Mouse (Mus musculus): ENCODE data around the gene Dip2c.

The Dip2c gene

DNA sequence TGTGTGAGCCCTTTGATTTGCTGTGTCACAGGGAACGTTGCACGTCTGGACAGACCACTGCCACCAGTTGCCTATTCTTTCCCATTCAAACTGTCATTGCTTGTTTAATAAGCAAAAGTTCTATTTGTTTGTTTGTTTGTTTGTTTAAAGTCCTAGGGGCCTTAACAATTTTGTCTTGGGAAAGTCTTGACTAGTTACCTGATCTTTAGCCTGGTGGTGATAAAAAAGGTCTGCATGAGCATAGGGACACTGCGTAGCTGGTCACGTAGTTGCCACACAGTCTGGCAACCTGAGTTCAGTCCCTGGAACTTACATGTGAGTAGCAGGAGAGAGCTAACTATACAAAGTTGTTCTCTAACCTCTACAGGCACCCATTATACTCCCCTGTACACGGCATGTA lies 392.9 kb downstream of the Dip2c start:
- in situ Hi-C loops (cut with MboI), result no loop called here

DNA sequence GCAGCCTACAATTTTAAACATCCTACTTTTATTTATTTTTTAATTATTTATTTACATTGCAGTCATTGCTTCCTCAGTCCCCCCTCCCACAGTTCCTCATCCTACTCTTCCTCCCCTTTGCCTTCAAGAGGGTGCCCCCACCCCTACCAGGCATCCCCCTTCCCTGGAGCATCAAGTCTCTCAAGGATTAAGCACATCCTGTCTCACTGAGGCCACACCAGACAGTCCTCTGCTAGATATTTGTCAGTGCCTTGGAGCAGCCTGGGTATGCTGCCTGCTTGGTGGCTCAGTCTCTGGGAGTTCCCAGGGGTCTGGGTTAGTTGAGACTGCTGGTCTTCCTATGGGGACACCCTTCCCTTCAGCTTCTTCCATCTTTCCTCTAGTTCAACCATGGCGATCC lies 397.8 kb downstream of the Dip2c start:
- in situ Hi-C loops (cut with MboI), result no loop called here

DNA sequence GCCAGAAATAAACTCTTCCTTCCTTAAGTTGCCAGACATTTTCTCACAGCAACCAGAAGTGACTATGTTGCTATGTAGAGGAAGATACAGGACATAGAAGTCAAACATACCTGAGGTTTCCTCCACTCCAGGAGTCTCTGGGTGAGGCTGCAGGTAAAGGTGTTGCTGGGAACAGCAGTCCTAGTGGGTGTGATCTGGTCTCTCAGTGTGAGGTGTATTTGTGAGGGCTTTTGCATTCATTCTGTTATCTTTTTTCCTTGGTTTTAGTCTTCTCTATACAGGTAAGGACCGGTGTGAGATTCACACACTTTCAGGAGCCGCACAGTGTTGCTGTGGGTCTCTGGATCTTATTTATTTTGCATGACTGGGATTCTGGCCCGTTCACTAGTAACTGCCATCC lies 405.2 kb downstream of the Dip2c start:
- in situ Hi-C loops (cut with MboI), result no loop called here

DNA sequence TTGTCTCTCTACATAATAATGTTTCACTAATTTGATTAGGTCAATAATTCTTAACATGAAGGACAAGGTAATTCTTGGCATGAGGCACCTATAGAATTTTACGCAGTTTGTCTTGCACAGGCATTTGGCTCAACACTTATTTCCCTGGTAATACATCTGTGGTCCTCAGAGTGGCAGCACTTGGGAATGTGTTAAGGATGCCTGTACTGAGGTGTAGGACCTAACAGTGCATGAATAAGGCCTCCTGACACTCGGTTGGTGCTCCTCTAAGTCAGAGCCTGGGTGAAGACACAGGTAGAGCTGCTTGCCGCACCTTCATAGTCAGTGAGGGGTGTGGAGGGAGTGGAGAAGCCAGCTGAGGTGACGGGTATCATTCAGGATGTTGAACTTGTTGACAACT lies 407.0 kb downstream of the Dip2c start:
- in situ Hi-C loops (cut with MboI), result no loop called here

DNA sequence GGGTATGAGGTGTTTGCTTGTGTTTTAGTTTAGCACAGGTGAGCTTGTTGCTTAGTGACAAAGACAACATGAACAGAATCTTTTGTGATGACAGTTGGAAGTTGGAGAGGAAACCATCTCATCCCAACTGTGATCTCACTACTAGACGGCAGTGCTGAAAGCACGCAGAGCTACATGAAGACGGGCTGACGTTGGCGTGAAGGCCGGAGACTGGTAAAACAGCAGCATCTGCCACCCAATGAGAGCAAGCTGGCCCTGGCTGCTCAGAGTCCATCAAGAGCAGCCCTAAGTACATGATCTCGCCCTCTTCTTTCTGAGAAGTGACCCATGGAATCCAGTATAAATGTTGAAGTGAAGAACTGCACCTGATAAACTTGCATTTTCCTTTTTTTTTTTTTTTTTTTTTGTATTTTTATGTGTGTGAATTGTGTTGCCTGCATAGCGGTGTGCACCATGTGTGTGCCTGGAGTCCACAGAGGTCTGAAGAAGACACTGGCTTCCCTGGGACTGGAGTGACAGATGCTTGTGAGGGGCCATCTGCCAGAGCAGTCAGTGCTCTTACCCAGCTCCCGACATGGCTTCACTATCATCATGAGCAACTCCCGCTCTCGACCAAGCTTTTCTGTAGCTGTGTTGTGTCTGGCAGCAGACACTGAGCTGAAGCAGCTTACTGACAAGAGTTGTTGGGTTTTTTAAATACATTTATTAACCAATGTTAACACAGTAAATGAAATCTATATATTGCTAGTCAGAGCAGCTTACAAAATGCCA lies 408.0 kb downstream of the Dip2c start:
- in situ Hi-C loops (cut with MboI), result no loop called here

DNA sequence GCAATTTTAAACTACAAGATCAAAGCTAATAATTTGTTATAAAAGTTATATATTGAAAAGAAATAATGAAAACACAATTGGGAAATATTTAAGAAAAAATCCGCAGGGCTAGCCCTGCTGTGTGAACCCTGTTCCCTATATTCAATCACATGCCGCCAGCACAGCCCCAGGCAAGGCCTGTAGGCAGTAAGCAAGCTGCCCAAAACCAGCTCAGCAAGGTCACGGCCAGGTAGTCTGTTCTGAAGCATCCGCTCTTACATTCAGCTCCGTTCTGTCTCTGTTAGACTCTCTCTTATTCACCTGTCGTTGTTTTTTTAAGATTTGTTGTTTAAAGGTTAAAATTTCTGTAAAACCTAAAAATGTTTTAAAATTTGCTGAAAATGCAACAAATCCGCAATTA lies 409.9 kb downstream of the Dip2c start:
- in situ Hi-C loops (cut with MboI), result no loop called here

DNA sequence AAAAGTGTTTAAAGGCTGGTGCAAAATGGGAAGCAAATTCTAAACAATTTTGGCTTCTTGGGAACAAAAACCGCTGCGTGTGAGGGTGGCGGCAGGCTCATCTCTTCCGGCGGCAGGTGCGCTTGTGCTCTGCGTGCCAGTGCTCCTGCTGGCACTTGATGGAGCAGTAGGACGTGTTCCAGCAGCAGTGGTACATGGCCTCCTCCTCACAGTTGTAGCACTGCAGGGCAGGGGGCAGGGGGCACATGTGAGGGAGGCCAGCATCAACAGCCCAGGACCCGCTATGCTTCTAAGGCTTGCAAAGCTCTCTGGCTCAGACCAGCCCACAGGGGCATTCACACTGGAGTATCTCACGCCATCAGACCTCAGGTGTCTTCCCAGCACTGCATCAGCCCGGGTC lies 410.4 kb downstream of the Dip2c start:
- in situ Hi-C loops (cut with MboI), result no loop called here

DNA sequence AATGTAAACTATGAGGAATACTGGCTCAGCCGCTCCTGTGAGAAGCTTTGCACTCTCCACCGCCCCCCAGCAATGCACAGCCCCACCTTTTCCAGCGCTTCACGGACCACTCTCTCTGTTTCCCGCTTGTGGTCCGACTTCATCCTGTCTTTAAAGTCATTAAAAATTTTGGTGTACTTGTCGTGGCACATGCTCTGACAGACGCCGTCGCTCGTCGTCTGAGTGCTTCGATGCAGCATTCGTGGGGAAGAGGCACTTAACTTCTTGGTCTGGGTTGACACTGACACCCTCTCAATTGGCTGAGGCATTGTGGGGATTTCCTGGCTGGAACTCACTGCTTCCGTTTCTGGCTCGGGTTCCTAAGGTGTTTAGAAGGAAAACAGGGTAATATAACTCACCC lies 413.0 kb downstream of the Dip2c start:
- in situ Hi-C loops (cut with MboI), result no loop called here

DNA sequence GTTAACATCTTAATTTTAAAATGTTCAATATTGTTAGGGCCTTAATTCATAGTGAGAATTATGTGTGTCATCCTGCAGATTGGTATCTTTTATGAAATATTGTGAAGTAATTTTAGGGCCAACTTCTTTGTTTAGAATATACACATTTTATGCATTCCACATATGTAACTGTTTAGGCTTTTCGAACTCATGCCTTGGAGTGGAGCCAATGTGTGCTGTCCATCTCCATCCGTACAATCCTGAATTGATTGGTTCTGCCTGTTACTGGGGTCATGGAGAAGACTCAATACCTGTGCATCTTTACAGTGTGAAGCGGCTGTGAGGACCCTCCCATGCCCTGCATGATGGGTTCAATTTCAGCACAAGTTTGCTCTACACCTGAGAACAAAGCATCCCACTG lies 416.5 kb downstream of the Dip2c start:
- in situ Hi-C loops (cut with MboI), result no loop called here

DNA sequence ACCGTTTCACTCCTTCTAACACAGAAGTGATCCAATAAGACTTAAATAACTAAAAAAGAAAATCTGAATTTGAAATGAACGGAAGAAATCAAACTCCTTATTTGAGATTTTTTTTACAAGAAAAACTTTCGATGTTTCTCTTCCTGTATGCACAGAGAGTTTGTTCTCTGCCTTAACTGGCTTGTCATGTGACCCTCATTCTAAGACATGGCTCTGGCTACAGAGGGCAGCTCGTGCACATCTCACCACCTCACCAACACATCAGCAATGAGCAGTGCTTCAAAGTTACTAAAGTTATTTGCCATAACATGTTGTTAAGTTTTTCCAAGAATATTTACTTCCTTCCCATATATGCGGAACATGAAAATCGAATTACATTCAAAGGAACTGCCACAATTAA lies 418.3 kb downstream of the Dip2c start:
- in situ Hi-C loops (cut with MboI), result no loop called here

DNA sequence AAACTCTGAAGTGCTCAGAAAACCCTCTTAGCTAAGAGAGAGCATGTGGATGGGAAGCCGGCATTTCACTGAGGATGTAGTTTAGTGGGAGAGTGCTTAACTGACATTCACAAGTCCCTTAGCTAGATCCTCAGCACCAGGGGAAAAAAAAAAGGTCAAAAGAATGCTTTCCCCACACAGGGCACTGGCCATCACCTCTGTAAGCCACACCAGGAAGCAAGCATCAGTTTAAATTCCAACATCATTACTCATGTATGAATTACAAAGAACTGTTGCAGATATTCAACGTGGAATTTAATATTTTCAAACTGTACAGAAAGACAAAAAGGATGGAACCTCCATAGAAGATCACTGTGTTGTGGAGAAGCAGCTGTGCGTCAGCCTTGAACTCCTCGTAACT lies 419.1 kb downstream of the Dip2c start:
- in situ Hi-C loops (cut with MboI), result no loop called here

DNA sequence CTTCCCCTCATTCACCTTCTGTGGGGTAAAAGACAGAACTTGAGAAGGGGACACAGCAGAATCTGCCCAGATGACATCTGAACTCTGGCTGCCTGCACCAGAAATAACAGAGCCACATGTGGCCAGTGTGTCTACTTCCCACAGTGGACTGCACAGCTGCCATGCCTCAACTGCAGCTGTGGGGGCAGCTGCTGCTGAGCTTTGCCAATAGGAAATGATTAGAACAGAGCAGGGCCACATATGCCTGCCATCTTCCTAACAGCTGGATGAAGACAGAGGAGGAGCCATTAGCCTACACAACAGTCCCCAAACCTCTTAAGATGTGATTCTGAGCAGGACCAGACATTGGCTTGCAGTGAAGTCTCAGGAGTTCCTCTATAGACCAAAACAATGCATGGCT lies 419.5 kb downstream of the Dip2c start:
- in situ Hi-C loops (cut with MboI), result no loop called here

DNA sequence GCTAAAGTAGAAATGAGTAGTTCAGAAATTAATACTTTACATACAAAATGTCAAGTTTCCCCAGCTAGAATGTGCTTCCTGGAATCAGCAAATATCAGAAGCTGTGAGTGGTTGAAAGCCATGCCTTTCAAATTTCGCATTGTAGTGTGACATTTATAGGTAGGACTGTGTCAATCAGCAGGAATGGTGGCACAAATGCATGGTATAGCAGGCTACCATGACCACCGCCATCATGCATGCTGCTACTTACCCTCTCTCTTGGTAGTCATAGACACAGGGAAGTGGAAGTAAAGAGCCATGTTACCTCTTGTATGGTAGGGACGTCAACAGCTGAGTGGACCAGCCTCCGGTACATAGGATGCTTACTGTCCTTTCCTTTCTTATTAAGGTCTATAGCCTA lies 421.0 kb downstream of the Dip2c start:
- in situ Hi-C loops (cut with MboI), result no loop called here

DNA sequence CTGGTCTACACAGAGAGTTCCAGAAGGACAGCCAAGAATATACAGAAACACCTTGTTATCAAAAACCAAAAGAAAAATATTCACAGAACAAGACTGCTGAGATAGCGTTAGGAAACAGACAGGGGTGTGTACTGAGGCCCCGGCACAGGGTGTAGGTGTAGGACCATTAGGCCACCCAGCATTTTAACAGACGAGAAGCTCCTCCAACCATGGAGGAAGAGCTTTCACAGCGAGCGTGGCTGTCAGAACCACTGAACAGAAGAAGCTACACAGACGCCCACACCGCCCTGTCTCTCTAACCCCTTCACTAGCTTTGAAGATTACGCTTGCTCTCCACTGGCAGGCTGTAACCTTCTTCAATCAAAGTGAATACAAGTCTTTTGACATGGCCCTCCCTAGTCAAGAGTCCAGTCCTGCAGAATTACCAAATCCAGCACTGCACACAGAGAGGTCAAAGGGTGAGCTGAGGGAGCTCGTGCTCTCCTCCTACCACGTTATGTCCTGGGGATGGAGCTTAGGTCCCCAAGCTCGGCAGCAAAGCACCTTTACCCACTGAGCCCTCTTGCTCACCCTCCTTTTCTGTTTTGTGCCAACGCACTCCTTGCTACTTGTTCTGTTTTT lies 426.4 kb downstream of the Dip2c start:
- in situ Hi-C loops (cut with MboI), result no loop called here

DNA sequence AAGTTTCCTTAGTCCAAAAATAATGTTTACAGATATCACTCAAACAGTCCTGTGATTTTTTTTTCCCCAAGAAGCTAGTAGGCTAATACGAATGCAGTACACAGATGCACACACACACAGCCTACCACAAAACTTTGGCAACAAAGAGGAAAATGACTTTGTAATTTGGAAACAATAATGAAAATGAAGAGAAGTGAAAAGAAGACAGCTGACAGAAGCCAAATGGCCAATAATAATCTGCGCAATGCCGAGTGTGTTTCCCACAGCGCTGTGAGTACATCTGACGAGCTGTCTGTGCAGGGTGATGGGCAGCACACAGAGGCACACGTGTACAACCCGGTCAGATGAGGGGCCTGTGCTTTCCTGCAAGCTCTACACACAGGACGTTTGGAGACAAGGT lies 430.4 kb downstream of the Dip2c start:
- in situ Hi-C loops (cut with MboI), result no loop called here

DNA sequence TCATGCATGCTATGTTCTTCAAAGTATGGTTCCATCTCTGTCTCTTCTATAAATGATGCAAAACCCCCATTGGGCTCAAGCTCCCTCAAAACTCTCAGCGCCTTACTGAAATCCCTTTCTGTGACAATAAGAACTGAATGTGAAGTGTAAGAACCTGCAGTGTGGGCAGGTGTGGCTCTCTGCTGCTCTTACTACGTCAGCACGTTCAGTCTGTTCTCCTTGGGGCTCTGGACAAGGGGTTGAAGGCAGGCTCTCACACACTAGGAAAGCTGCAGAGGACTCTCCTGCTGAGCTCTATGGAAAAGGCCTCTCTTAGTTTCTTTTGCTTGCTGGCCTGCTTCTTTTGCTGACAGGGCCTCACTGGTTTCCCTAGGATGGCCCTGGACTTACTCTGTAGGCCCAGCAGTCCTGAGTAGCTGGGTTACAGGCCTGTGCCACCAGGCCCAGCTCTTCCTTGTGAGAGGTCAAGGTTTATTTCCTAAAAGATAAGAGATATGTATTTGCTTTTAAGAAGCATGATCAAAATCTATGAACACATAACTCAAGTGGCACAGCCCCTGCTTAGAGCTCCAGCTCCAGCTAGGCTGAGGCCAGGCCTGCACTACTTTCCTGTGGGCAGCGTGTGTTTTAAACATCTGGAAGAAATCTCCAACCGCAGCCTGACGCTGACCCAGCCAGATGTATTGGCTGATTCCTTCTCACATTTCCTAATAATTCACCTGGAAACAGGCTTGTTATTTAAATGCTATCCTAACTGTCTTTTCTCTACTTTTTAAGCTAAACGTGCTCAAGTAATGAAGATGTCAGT lies 432.3 kb downstream of the Dip2c start:
- in situ Hi-C loops (cut with MboI), result no loop called here

DNA sequence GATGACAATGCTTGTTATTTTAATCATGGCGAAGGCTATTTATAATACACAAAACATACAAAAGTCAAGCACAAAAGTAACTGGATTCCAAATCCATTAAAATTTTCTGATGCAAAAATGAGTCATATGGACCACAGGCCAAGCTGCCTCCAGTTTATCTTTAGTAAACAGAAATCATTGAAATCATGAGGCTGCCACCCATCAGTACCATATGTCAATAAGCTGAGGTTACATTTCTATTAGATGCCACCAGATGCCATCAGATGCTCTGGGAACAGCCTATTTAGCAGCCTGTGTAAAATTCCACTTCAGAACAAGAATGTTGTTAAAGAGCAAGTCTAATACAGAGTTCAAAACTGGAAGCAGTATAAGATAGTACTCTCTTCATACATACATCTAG lies 436.1 kb downstream of the Dip2c start:
- in situ Hi-C loops (cut with MboI), result no loop called here

DNA sequence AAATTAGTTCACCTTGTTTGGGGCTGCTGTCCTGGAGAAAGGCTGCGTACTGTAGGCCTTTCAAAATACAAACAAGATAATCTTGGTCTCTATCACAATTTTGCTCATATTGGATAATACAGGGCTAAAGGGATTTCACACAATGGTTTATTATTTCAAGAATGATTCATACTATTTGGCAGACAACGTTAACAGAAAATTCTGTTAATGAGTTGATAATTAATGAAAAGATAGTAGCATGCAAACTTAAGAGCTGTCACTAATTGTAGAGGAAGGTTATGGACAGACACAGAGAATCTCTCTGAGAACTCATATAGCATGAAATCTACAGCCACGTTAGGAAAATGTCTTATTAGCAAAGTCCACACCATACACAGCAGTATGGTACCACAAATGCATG lies 436.6 kb downstream of the Dip2c start:
- in situ Hi-C loops (cut with MboI), result no loop called here

DNA sequence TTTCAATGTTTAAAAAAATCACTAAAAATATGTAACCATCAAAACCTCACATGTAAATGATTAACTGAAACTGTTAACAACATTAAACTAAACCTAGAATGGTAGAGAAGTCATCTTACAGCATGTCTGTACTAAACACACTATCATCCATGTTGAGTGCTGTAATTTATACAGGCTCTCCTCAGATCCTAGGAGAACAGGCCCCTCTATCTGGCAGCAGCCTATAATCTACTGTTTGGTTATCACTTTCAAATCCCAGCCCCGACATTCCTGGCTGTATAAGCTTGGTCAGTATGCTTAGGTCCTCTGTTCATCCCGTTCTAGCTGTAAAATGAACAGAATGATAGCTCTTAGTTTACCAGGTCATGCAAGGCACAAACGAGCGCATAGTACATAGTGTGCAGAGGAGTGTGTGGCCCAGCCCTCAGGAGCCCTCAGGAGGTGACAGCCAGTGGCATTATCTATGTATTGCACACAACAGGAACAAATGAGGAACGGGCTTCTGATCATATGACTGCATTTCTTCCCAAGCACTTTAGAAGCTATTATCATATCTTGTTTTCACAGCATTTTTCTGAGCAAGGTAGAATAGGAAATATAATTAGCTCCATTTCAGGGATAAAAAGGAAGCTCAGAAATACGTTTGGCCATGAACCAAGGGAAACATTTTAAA lies 437.3 kb downstream of the Dip2c start:
- in situ Hi-C loops (cut with MboI), result no loop called here

DNA sequence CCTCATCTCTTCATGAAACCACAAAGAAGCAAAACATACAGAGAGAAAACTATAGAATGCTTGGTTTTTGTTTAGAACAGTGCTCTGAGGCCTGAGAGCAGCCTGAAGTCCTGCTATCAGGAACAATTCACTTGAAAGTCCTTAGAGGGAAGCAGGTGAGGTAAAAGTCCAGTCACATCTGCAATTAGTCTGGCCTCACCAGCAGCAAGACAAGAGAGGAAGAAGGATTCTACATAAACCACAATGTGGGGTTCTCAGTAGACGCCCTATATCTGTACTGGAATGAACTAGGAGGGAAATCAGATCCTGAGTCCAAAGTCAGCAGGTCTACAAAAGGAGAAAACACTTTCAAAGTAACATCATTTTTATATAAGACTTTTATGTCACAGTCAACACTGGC lies 438.9 kb downstream of the Dip2c start:
- in situ Hi-C loops (cut with MboI), result no loop called here

Data from mature B cell (primary cell).